Mouse (Mus musculus) heart, embryonic 15.5 days (tissue): Measurements from ENCODE around the gene Tbc1d17. TPM values are rescaled to one million over a fixed set of nuclear protein-coding genes. Genes with fewer than 3 reads are reported as not detected.
A peak's percentile ranks its signal among the peaks of the same experiment; 100 is the strongest.

ENCODE experiments used
- ATAC-seq: fragments of 200-750 bp; cut with Nextera tagmentation; replicated peaks from 2 replicates; pipeline ENCODE4 v1.8.0; 2017; ENCODE audit warnings: low read depth, moderate TSS enrichment; ENCODE audit not compliant: insufficient number of reproducible peaks, insufficient read depth, low FRiP score
- H3K27ac ChIP-seq: fragments of 300-500 bp; sonication (generic); 2 replicates; pipeline ENCODE4 v1.5.1; 2015; ENCODE audit warnings: mild to moderate bottlenecking, inconsistent platforms
- H3K27me3 ChIP-seq: fragments of 300-500 bp; sonication (generic); 2 replicates; pipeline ENCODE4 v1.6.1; 2015; ENCODE audit warnings: inconsistent platforms
- H3K36me3 ChIP-seq: fragments of 300-500 bp; sonication (generic); 2 replicates; pipeline ENCODE4 v1.6.1; 2015; ENCODE audit warnings: mild to moderate bottlenecking, inconsistent platforms
- H3K4me1 ChIP-seq: fragments of 300-500 bp; sonication (generic); replicated peaks from 2 replicates; pipeline ENCODE4 v1.6.1; 2015; ENCODE audit warnings: inconsistent platforms
- H3K4me2 ChIP-seq: fragments of 300-500 bp; sonication (generic); 2 replicates; pipeline ENCODE4 v1.6.1; 2015; ENCODE audit warnings: inconsistent platforms, mild to moderate bottlenecking, moderate library complexity
- H3K4me3 ChIP-seq: fragments of 300-500 bp; sonication (generic); 2 replicates; pipeline ENCODE4 v1.5.1; 2015; ENCODE audit warnings: mild to moderate bottlenecking, inconsistent platforms
- H3K9ac ChIP-seq: fragments of 300-500 bp; sonication (generic); 2 replicates; pipeline ENCODE4 v1.6.1; 2015; ENCODE audit warnings: mild to moderate bottlenecking, inconsistent platforms
- H3K9me3 ChIP-seq: fragments of 300-500 bp; sonication (generic); replicated peaks from 2 replicates; pipeline ENCODE4 v1.6.1; 2016; ENCODE audit warnings: inconsistent platforms
- WGBS: fragments of 180-500 bp; shearing (Covaris S2); methylation state at CpG from one replicate; pipeline ENCODE4 v1.1.7; 2015; ENCODE audit warnings: mixed read lengths; 5-methylcytosine and 5-hydroxymethylcytosine counted together
- polyA plus RNA-seq: library from polyadenylated mRNA; unstranded; fragments of >200 nt; fragmentation: Nextera tagmentation; extraction: Ambion mirVana; gene quantifications from 2 replicates; pipeline ENCODE4 v1.2.1, GENCODE M21; 2015

Tbc1d17 gene
- polyA plus RNA-seq, 1 experiment from 2014 or later: 53.2 TPM

GRCm38 (mm10) chr7:44839171-44839490 lies 9.7 kb downstream of the Tbc1d17 start:
- peaks cover 17% of the 10 kb centered on the region for H3K4me1 ChIP-seq
- no peak overlapping the region for H3K27ac ChIP-seq
- ATAC-seq: no peak
- H3K36me3 ChIP-seq: peaks cover 23% of the 10 kb centered on the region
- H3K4me3 ChIP-seq: peak overlapping the region; percentile 34
- H3K9me3 ChIP-seq: no peaks in the 10 kb centered on the region
- peaks cover 17% of the 10 kb centered on the region for H3K27me3 ChIP-seq
- peak overlapping the region; percentile 46; the same call in 1 of the 2 replicates for H3K9ac ChIP-seq
- 36% methylated on average over 11 of the region's 11 CpGs for WGBS
- H3K4me2 ChIP-seq: peak overlapping the region; percentile 76

- Histone ChIP-seq H3K27me3 (peaks cover 17% of the 10 kb centered on the region), H3K4me2 (no peak overlapping the region), H3K4me3 (no peak overlapping the region), H3K9me3 (no peaks in the 10 kb centered on the region), H3K9ac (no peak overlapping the region), H3K27ac (no peak overlapping the region), H3K4me1 (peaks cover 18% of the 10 kb centered on the region), H3K36me3 (peaks cover 12% of the 10 kb centered on the region)
- WGBS: 80% methylated on average over 6 of the region's 6 CpGs
- no peak for ATAC-seq
Observed at GRCm38 (mm10) chr7:44838073-44838472, 10.8 kb downstream of the Tbc1d17 start.

- Histone ChIP-seq H3K9me3 (no peaks in the 10 kb centered on the region), H3K9ac (no peak overlapping the region), H3K4me2 (no peak overlapping the region), H3K36me3 (peaks cover 9% of the 10 kb centered on the region; the same call in 1 of the 2 replicates), H3K4me3 (no peak overlapping the region), H3K4me1 (peaks cover 24% of the 10 kb centered on the region), H3K27ac (no peak overlapping the region), H3K27me3 (peaks cover 17% of the 10 kb centered on the region)
- 78% methylated on average over 9 of the region's 9 CpGs for WGBS
- ATAC-seq: no peak
Observed at GRCm38 (mm10) chr7:44836423-44837053, 12.3 kb downstream of the Tbc1d17 start.

- no peak overlapping the region for H3K9ac ChIP-seq
- no peak overlapping the region for H3K4me2 ChIP-seq
- H3K27me3 ChIP-seq: peaks cover 17% of the 10 kb centered on the region
- 41% methylated on average over 3 of the region's 3 CpGs for WGBS
- peaks cover 24% of the 10 kb centered on the region for H3K4me1 ChIP-seq
- no peak overlapping the region for H3K27ac ChIP-seq
- no peak for ATAC-seq
- no peak overlapping the region for H3K4me3 ChIP-seq
- no peaks in the 10 kb centered on the region for H3K9me3 ChIP-seq
- H3K36me3 ChIP-seq: peaks cover 14% of the 10 kb centered on the region
Observed at GRCm38 (mm10) chr7:44836016-44836404, 12.9 kb downstream of the Tbc1d17 start.

GRCm38 (mm10) chr7:44835373-44836015 lies 13.4 kb downstream of the Tbc1d17 start:
- Histone ChIP-seq H3K4me3 (no peak overlapping the region), H3K27me3 (peaks cover 13% of the 10 kb centered on the region), H3K36me3 (peaks cover 19% of the 10 kb centered on the region), H3K4me2 (no peak overlapping the region), H3K9ac (no peak overlapping the region), H3K27ac (no peak overlapping the region), H3K9me3 (no peaks in the 10 kb centered on the region), H3K4me1 (peaks cover 24% of the 10 kb centered on the region)
- no peak for ATAC-seq
- 88% methylated on average over 1 of the region's 1 CpGs for WGBS

GRCm38 (mm10) chr7:44832763-44833162 lies 16.1 kb downstream of the Tbc1d17 start:
- H3K27ac ChIP-seq: no peak overlapping the region
- no peak for ATAC-seq
- H3K27me3 ChIP-seq: no peaks in the 10 kb centered on the region
- WGBS: 61% methylated on average over 4 of the region's 4 CpGs
- H3K4me3 ChIP-seq: no peak overlapping the region
- H3K9me3 ChIP-seq: no peaks in the 10 kb centered on the region
- no peak overlapping the region for H3K9ac ChIP-seq
- peaks cover 10% of the 10 kb centered on the region for H3K4me1 ChIP-seq
- H3K36me3 ChIP-seq: peaks cover 39% of the 10 kb centered on the region
- H3K4me2 ChIP-seq: no peak overlapping the region

- no peak overlapping the region for H3K4me3 ChIP-seq
- no peaks in the 10 kb centered on the region for H3K27me3 ChIP-seq
- peaks cover 39% of the 10 kb centered on the region for H3K36me3 ChIP-seq
- WGBS: 91% methylated on average over 5 of the region's 5 CpGs
- H3K9me3 ChIP-seq: no peaks in the 10 kb centered on the region
- H3K4me1 ChIP-seq: peaks cover 33% of the 10 kb centered on the region
- no peak overlapping the region for H3K27ac ChIP-seq
- H3K4me2 ChIP-seq: no peak overlapping the region
- no peak overlapping the region for H3K9ac ChIP-seq
- no peak for ATAC-seq
Observed at GRCm38 (mm10) chr7:44828706-44829105, 20.2 kb downstream of the Tbc1d17 start.

- Histone ChIP-seq H3K27me3 (no peaks in the 10 kb centered on the region), H3K4me2 (no peak overlapping the region), H3K4me3 (no peak overlapping the region), H3K36me3 (peaks cover 32% of the 10 kb centered on the region), H3K9me3 (no peaks in the 10 kb centered on the region), H3K27ac (no peak overlapping the region), H3K9ac (no peak overlapping the region), H3K4me1 (peaks cover 37% of the 10 kb centered on the region)
- ATAC-seq: no peak
- WGBS: 81% methylated on average over 3 of the region's 3 CpGs
Observed at GRCm38 (mm10) chr7:44826771-44827170, 22.1 kb downstream of the Tbc1d17 start.

- Histone ChIP-seq H3K4me3 (no peak overlapping the region), H3K27me3 (no peaks in the 10 kb centered on the region), H3K4me2 (no peak overlapping the region), H3K4me1 (peaks cover 54% of the 10 kb centered on the region), H3K9me3 (no peaks in the 10 kb centered on the region), H3K27ac (no peak overlapping the region), H3K9ac (no peak overlapping the region), H3K36me3 (peaks cover 13% of the 10 kb centered on the region)
- 23% methylated on average over 3 of the region's 3 CpGs for WGBS
- ATAC-seq: no peak; the same call in 1 of the 2 replicates
Observed at GRCm38 (mm10) chr7:44824872-44825271, 24.0 kb downstream of the Tbc1d17 start.

GRCm38 (mm10) chr7:44823409-44823808 lies 25.5 kb downstream of the Tbc1d17 start:
- no peak for ATAC-seq
- H3K27me3 ChIP-seq: no peaks in the 10 kb centered on the region
- H3K9me3 ChIP-seq: no peaks in the 10 kb centered on the region
- H3K4me2 ChIP-seq: no peak overlapping the region
- H3K4me1 ChIP-seq: peaks cover 69% of the 10 kb centered on the region
- H3K27ac ChIP-seq: no peak overlapping the region
- WGBS: 39% methylated on average over 7 of the region's 7 CpGs
- H3K36me3 ChIP-seq: no peaks in the 10 kb centered on the region
- no peak overlapping the region for H3K4me3 ChIP-seq
- no peak overlapping the region for H3K9ac ChIP-seq

- H3K27me3 ChIP-seq: no peaks in the 10 kb centered on the region
- H3K27ac ChIP-seq: no peak overlapping the region
- no peak overlapping the region for H3K9ac ChIP-seq
- no peaks in the 10 kb centered on the region for H3K9me3 ChIP-seq
- H3K36me3 ChIP-seq: no peaks in the 10 kb centered on the region
- H3K4me2 ChIP-seq: no peak overlapping the region
- H3K4me3 ChIP-seq: no peak overlapping the region
- ATAC-seq: no peak
- WGBS: 79% methylated on average over 7 of the region's 7 CpGs
- peaks cover 80% of the 10 kb centered on the region for H3K4me1 ChIP-seq
Observed at GRCm38 (mm10) chr7:44821666-44822448, 27.0 kb downstream of the Tbc1d17 start.
